Mouse (Mus musculus): ENCODE data around the gene Tmem88. TPM values are rescaled to one million over a fixed set of nuclear protein-coding genes. Genes with fewer than 3 reads are reported as not detected.
"Not testable (repeated sequence)": the region's sequence is repeated elsewhere in the genome, so short reads cannot be mapped to it uniquely, and the experiment has no call there.

Gene Tmem88
- total RNA-seq, 2 experiments from 2014 or later = 2.9 to 3.8 TPM

DNA sequence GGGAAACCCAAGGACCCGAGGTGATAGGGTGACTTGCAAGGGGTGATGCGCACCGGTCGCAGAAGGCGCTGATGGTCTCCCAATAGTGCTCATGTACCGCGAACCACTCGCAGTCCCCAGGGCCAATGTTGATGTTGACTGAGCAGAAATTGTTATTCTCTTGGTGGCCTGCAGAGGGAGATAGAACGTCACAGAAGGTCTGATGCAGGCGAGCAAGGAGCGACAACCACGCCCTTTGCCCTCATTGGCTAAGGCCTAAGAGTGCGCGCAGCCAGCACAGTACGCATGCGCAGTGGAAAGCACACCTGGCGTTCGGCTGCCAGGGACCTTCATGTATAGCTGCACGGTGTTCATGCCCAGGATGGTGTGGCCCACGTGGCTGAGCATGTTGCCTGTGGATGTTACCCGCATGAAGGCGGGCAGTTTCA lies 3.2 kb upstream of the Tmem88 start:
- DNase-seq (ENCODE audit: extremely low spot score in 1 of 2, low spot score in 2 of 2) = peak; percentile 86 to 89
- Histone ChIP-seq H3K4me3 (no peak overlapping the region), H3K27ac (peak overlapping the region; percentile 59; the same call in 1 of the 2 replicates)
- intact Hi-C loops (cut with DNase I) = loop anchor here (1.0 to 2.0 kb wide), 2 partner anchors 31 to 114 kb away; no protein-coding TSS in a partner anchor
- TF ChIP-seq CTCF (IDR thresholded peaks at IDR 0.05) = peak; percentile 87

DNA sequence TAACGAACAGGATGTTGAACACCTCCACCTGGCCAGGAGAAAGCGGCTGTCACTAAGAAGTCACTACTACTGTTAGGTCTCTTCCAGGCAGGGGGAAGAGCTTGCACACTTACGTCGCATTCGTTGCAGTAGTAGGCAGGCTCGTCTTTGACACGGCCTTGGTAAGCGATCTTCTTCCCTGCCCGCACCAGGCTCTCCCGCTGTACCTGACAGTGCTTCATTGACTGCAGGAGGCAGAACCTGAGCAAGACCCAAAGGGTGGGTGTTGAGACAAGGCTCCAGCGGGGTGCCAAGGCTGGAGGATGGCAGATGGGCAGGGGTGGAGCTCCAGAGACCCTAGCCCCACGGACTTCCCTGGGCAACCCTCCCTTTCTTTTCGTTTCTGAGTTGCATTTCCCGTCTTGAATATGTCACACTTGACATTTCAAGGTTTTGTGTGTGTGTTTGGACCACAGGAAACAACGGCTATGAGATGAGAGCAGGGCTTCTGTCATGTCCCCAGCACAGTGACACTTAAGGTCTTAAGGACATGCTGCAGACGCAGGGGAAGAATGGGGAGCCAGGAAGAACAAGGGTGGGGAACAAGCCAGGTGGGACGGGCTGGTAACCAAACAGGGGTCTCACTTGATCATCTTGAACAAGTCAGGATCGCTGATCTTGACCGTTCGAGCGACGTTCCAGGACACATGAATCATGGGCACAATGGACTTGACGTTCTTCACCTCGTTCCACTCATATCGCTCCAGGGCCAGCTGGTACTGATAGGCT lies 2.2 kb upstream of the Tmem88 start:
- intact Hi-C loops (cut with DNase I) = loop anchor here (2.0 kb wide), 1 partner anchor 115 kb away; no protein-coding TSS in a partner anchor
- no peak for TF ChIP-seq CTCF (IDR thresholded peaks at IDR 0.05)
- no peak overlapping the region for H3K27ac ChIP-seq
- no peak overlapping the region for H3K4me3 ChIP-seq
- no peak for DNase-seq (ENCODE audit: extremely low spot score in 1 of 2, low spot score in 2 of 2)

DNA sequence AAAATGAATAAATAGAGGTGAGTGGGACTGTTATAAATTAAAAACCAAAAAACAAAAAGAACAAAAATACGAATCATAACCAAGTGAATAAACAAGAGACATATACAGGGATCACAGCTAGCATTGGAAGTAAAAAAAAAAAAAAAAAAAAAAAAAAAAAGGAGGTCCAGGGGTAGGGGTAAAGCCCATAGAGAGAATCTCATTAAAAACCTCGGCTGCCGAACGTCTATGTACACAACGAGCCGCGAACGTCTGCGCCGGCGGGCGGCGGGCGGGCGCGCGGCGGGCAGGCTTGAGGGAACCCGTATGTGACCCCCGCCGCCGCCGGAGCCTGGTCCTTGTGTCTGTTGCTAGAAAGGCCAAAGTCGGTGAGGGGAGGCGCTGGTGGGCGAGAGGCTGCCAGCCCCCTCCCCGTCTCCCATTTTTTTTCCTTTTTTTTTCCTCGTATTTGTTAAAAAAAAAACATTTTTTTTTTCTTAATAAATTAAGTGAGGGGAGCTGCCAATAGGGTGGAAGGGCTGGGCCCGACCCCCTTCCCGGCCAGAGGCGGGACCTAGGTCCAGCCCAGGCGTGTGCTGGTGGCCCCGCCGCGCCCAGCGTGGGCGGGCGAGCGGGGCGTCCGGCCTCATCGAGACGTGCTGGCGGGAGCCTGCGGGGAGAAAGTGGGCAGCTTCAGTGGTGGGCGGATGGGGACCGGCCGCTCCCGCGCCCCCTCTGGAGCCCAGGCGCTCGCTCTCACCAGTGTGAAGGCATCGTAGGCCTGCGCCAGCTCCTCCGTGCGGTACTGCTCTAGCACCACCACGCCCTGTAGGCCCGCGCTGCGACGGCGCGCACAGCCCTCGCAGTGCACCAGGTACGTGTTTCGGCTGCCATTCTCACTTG lies 1.4 kb upstream of the Tmem88 start:
- H3K27ac ChIP-seq = no peak overlapping the region
- peak in 1 of 2 experiments; percentile 20 for DNase-seq (ENCODE audit: extremely low spot score in 1 of 2, low spot score in 2 of 2)
- TF ChIP-seq CTCF (IDR thresholded peaks at IDR 0.05) = no peak
- H3K4me3 ChIP-seq = no peak overlapping the region
- intact Hi-C loops (cut with DNase I) = loop anchor here (2.0 kb wide), 1 partner anchor 115 kb away; no protein-coding TSS in a partner anchor

DNA sequence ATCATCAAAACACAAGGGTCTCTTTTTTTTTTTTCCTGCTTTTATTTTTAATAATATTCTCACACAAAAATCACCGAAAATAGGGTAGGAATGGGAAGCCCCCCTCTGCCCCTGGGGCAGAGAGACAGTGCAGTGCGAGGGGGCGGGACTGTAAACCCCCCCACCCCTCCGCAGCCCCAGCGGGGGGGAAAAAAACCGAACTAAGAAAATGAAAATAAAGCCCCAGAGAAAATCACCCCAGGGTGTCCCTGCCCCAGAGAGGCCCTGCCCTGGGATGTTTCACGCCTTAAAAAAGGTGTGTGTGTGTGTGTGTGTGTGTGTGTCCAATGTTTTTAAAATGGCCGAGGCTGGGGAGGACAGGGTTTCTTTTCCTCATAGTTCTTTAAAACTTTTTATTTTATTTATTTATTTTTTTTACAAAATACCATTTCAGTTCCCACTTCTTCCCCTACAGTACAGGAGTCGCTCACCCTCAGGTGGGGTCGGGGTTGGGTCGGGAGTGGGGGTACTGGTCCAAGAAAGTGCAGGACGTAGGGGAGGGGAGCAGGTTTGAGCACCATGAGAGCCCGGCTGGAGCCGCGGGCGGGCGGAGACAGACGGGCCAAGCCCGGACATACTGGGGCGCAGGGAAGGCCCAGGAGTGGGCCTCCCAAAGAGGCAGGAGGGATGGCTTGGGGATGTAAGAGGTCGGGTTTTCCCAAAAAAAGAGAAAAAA lies 609 bp upstream of the Tmem88 start:
- intact Hi-C loops (cut with DNase I) = no loop called here
- Histone ChIP-seq H3K4me3 (peak overlapping the region; percentile 69), H3K27ac (peak overlapping the region; percentile 98)
- DNase-seq (ENCODE audit: extremely low spot score in 1 of 2, low spot score in 2 of 2) = no peak
- TF ChIP-seq CTCF (IDR thresholded peaks at IDR 0.05) = no peak

DNA sequence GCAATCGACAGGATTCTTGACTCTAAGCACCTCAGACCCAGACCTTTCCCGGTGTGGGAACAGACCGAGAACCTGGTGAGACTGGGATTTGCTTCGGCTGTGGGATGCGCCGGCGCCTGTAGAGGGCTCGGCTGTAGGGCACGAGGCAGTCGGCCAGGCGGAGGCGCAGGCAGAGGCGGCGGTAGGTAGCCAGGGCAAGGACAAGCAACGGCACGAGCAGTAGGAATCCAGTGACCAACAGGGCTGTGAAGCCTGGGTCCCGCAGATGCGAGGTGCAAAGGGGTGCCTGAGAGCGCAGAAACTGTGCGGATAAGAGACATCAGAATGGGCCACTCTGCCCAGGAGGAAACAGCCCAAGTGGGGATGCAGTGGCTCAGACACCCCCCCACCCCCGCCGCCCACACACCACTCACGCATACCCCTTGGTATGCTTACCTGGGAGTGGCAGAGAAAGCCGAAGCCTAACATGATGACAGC lies 415 bp downstream of the Tmem88 start:
- peak; percentile 19 for TF ChIP-seq CTCF (IDR thresholded peaks at IDR 0.05)
- peak overlapping the region; percentile 98 for H3K27ac ChIP-seq
- H3K4me3 ChIP-seq = peak overlapping the region; percentile 69
- peak in 1 of 2 experiments; percentile 54 for DNase-seq (ENCODE audit: extremely low spot score in 1 of 2, low spot score in 2 of 2)
- intact Hi-C loops (cut with DNase I) = no loop called here

DNA sequence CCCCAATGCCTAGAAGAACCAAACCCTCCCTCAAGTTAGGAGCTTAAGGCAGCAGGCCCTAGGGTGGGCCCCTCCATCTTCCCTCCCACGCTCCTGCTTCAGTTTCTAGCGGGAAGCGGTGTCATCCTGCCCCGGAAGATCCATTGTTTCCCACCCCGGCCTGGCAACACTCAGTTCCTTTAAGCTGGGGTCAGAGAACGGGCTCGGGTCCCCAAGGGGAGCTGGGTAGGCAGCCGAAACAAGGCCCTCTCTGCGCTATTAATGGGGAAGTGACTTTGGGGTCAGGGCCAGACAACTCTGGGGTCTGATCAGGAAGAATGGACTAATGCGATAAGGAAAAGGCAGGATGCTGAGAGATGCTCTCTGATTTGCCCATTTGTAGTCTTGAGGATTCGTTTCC lies 1.3 kb downstream of the Tmem88 start:
- Histone ChIP-seq H3K27ac (peak overlapping the region; percentile 98), H3K4me3 (peak overlapping the region; percentile 69)
- intact Hi-C loops (cut with DNase I) = no loop called here
- TF ChIP-seq CTCF (IDR thresholded peaks at IDR 0.05) = no peak
- DNase-seq (ENCODE audit: extremely low spot score in 1 of 2, low spot score in 2 of 2) = no peak

DNA sequence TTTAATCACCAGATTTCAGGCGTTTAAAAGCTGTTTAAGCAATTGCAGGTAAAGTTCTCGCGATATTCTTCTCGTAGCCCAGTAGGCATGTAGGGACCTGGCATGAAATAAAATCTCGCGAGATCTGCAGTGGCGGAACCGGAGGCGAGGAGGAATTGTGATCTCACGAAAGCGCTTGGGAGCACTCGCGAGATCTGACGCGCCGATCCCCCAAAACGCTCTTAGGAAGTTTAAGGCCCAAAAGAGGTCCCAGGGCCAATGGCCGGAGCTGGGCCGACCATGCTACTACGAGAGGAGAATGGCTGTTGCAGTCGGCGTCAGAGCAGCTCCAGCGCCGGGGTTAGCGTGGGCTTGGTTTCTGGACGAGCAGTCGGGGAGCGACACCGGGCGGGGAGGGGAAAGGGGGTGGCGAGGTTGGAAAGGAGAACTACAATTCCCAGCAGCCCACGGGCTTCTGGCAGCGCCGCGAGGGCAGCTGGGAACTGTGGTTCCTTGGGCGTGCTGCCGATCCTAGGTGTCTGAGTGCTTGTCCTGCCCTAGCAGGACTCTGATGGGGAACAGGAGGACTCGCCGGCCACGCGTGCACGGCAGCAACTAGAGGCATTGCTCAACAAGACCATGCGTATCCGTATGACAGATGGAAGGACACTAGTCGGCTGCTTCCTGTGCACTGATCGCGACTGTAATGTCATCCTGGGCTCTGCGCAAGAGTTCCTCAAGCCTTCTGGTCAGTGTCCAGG lies 2.2 kb downstream of the Tmem88 start:
- TF ChIP-seq CTCF (IDR thresholded peaks at IDR 0.05) = no peak
- intact Hi-C loops (cut with DNase I) = no loop called here
- peak overlapping the region; percentile 69 for H3K4me3 ChIP-seq
- peak; percentile 89 to 95 for DNase-seq (ENCODE audit: extremely low spot score in 1 of 2, low spot score in 2 of 2)
- peak overlapping the region; percentile 98 for H3K27ac ChIP-seq

DNA sequence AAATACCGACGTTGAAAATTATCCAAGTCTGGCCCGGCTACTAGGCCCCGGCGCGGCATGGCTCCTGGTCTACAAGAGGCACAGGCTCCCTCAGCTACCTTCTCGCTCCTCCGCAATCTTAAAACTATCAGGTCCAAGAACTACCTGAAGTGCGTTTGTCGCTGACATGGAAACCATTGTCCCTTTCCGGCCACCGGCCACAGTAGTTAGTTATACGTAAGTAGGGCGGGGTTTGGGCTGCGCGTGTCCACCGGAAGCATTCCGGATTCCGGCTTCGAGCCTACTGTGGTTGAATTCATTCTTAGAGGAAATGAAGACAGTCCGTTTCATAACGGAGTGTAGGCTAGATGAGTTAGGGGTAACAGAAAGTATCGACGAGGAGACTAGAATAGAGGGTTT lies 2.8 kb downstream of the Tmem88 start, which contains the start of the genes Naa38 and Cyb5d1:
Gene Naa38, plus strand, starts transcription at position 253 of the 399 bp plus-strand sequence.
Gene Cyb5d1, minus strand, starts transcription at position 397 of the 399 bp plus-strand sequence.
- intact Hi-C loops (cut with DNase I) = not testable (repeated sequence)

DNA sequence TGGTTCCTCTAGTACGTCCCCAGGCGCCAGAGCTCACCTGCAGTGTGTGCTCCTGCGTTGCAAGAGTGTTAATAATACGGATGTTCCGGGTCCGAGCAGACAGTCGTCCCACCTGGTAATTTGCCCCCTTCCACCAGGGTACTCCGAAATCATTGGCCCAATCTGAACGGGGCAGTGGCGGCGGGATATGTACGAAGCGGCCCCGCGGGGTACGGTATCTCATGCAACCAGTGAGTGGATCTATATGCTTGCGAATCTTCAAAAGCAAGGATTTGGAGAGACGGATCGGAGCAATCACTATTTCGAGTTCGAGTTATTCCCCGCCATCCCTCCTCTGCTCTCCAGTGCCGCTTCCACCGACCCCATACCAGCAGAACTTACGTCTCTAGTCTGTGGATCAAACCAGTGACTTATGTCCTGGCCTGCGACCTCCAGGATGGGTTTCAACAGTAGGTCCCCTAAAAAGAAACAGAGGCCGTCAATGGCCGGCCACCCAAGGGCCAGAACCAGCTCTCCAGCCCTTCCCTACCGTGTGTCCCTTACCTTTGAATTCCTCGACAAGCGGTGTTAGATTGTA lies 3.4 kb downstream of the Tmem88 start:
- DNase-seq (ENCODE audit: extremely low spot score in 1 of 2, low spot score in 2 of 2) = peak in 1 of 2 experiments; percentile 18
- intact Hi-C loops (cut with DNase I) = not testable (repeated sequence)
- Histone ChIP-seq H3K27ac (peak overlapping the region; percentile 98), H3K4me3 (peak overlapping the region; percentile 69)

More for the DNA sequence above, 2.8 kb downstream of the Tmem88 start, which contains the start of the genes Naa38 and Cyb5d1:
- Histone ChIP-seq H3K4me3 (peak within 1 kb of the TSS; percentile 69), H3K27ac (peak within 1 kb of the TSS; percentile 98)
- DNase-seq (ENCODE audit: extremely low spot score in 1 of 2, low spot score in 2 of 2) = peak; percentile 88 to 90

DNA sequence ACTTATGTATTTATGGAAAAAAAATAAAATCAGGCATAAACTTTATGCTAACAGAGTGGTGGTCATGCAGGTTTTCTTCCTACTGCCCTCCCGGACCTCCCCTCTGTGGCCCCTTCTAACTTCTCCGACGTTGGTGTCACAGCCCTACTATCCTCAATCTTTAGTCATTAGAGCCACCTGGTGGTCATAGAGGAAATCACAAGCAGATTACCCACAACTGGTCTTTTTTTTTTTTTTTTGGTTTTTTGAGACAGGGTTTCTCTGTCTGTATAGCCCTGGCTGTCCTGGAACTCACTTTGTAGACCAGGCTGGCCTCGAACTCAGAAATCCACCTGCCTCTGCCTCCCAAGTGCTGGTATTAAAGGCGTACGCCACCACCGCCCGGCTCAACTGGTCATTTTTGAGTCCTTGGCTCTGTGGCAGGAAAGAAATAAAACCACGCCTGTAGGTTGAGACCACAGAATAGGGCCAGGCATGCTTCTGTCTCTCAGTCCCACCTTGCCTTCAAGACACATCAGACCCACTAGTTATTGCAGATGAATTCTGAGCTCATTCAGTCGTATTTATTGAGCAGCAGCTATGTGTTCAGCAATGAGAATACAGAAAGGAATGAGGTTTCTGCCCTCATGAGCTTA lies 7.5 kb downstream of the Tmem88 start:
- intact Hi-C loops (cut with DNase I) = loop anchor here (1.0 kb wide), 2 partner anchors 121 to 132 kb away; no protein-coding TSS in a partner anchor
- DNase-seq (ENCODE audit: extremely low spot score in 1 of 2, low spot score in 2 of 2) = peak in 1 of 2 experiments; percentile 54
- TF ChIP-seq CTCF (IDR thresholded peaks at IDR 0.05) = peak; percentile 76
- H3K4me3 ChIP-seq = no peak overlapping the region
- H3K27ac ChIP-seq = no peak overlapping the region
